Mouse (Mus musculus) erythroblast, adult 5-6 weeks (primary cell): Measurements from ENCODE around the gene Ninj1. TPM values are rescaled to one million over a fixed set of nuclear protein-coding genes. Genes with fewer than 3 reads are reported as not detected.

ENCODE experiments used
- ATAC-seq: replicated peaks from 2 replicates; pipeline ENCODE4 v1.8.0; 2016; ENCODE audit warnings: moderate number of reproducible peaks, mild to moderate bottlenecking, moderate TSS enrichment, inconsistent platforms; ENCODE audit not compliant: poor library complexity, low FRiP score, severe bottlenecking
- total RNA-seq, 2 experiments: library from RNA; stranded (forward) in 1 of 2; stranded (reverse) in 1 of 2; fragments of 150-400 nt in 1 of 2; fragments of 200-764, 138-1000 nt in 1 of 2; gene quantifications; 2 replicates each; pipeline versions ENCODE4 v1.2.3 to v1.2.4; 2015 to 2017; ENCODE audit warnings: low replicate concordance in 2 of 2

Ninj1 gene
- total RNA-seq, 2 experiments from 2014 or later: 13.3 to 18.3 TPM

GRCm38 (mm10) chr13:49216808-49217561 is 29.7 kb downstream of the Ninj1 start:
- ATAC-seq: no peak

- ATAC-seq: no peak
Observed at GRCm38 (mm10) chr13:49218651-49219050, 31.4 kb downstream of the Ninj1 start.

DNA sequence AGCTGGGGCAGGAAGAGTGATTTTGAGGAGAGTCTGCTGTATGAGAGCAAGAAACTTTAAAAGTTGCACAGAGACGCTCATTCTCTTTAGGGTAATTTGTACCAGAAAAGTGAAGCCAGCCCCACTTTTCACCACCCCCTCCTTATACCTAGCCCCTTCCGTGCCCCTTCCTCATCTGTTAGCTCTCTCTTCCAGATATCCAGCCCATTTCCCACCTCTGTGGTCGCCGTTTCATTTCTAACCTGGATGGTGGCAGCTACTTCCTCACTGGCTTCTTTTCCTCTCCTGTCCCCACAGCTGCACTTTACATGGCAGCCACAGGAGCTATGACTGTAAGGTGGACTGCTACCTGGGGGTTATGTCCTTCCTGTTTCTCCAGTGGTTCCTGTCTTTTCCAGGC is 32.1 kb downstream of the Ninj1 start:
- no peak for ATAC-seq

- ATAC-seq: no peak
Observed at GRCm38 (mm10) chr13:49220912-49221311, 33.6 kb downstream of the Ninj1 start.

DNA sequence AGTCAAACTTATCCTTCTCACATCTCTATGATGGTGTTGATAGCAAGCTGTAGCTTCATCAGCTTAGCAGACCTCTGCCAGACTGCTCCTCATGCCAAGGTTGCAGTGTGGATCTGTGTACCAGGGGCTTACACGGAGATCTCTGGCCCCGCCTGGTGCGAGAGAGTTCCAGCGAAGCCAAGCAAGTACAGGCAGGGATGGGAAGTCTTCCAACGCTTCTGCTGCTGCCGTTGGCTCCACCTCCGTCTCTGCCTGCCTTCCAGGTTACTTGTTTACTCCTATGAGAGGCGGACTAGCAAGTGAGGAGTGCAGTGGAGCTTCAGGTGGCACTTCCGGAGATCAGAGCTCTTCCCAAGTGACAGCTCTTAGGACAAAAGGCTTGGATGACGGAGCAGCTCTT is 37.0 kb downstream of the Ninj1 start:
- ATAC-seq: no peak

DNA sequence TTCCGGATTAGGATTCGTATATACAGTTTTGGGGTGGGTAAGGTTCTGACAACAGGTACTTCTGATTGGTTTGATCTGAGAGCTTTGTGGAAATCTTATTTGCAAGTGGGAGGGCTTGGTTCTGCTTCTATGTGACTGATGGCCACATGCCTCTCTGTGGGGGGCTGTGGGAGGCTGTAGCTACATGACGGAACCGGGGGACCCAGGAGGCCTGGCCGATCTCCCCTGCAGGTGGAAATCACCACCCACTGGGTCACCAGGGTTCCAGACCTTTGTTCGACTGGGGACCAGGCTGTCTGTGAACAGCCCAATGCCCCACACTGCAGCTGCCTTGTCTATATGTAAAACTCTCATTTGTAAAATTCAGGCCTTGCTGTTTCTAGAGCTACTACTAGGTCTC is 37.4 kb downstream of the Ninj1 start:
- ATAC-seq: no peak

GRCm38 (mm10) chr13:49225159-49225558 is 37.9 kb downstream of the Ninj1 start:
- no peak for ATAC-seq

GRCm38 (mm10) chr13:49225633-49226032 is 38.3 kb downstream of the Ninj1 start:
- no peak for ATAC-seq

DNA sequence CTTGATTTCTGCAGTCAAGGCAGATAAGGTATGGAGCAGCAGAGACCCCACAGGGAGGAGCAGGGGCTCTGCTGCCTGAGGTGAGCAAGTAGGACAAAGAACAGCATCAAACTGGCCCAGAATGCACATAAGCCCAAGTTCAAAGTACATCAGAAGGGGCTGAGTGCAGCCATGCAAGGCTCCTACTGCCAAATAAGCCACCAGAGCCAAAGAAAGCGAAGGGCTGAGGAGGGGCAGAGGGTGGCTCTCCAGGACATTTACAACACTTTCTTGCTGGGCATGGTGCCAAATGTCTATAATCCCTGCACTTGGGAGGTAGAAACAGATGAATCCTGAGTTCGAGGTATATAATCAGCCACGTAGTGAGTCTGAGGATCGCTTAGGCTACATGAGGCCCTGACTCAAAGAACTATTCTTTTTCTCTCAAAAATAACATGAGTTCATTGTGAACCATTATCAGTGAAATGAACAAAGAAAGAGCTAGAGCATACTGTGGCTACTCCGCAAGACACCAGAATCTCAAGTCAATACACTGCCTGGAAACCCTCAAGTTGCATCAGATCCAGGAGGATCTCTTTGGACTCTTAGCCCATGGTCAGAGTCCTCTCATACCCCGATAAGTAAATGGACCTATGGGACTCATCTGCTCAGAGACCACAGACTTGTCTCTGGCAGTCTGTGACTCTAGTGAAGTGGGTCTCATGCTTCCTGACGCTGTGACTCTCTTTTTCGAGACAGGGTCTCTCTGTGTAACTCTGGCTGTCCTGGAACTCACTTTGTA is 46.7 kb downstream of the Ninj1 start:
- ATAC-seq: no peak

DNA sequence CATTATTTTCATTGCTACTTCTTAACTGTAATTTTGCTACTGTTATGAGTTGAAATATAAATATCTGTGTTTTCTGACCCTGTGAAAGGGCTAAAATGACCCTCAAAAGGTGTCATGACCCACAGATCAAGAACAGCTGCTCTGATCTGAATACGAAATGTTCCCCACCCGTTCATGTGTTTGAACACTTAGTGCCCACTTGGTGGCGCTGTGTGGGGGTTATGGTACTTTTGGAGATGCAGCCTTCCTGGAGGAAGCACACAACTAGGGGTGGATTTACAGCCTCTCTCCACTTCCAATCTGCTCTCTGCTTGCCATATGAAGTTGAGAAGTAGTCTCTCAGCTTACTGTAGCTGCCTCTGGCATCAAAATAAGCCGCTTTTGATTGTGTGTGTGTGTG is 47.4 kb downstream of the Ninj1 start:
- no peak for ATAC-seq

DNA sequence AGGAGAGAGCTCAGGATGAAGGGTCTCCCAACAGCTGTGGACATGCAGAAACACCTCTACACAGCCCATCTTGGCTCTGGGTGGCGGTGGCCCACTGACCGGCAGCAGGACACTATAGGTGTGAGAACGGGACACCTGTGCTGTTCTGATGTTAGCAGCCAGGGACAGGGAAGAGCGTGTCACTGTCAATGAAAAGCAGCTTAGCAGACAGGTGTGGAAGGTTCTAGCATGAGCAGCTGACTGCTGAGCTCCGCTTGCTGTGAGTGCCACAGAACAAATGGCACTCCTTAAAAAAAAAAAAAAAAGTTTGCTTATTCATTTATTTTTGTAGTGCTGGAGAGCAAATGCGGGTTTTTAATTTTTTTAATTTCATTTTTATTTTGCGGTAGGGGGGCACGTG is 50.3 kb downstream of the Ninj1 start:
- no peak for ATAC-seq

DNA sequence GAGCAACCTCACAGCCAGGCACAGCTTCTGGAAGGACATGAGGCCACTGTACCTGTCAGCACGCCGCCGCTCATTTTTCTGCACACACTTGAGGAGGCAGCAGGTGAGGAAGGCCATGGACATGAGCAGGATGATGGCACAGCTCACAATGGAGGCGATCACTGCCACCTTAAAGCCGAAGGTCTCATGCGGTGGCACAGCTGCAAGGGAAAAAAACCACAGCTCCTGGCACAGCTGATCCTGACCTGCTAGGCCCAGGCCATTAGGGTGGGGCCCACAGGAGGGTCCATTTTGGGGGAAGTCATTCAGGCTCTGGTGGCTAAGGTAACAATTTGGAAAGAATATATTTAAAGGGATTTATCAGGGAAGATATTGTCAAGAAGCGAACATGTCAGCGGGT is 51.5 kb downstream of the Ninj1 start:
- no peak for ATAC-seq

DNA sequence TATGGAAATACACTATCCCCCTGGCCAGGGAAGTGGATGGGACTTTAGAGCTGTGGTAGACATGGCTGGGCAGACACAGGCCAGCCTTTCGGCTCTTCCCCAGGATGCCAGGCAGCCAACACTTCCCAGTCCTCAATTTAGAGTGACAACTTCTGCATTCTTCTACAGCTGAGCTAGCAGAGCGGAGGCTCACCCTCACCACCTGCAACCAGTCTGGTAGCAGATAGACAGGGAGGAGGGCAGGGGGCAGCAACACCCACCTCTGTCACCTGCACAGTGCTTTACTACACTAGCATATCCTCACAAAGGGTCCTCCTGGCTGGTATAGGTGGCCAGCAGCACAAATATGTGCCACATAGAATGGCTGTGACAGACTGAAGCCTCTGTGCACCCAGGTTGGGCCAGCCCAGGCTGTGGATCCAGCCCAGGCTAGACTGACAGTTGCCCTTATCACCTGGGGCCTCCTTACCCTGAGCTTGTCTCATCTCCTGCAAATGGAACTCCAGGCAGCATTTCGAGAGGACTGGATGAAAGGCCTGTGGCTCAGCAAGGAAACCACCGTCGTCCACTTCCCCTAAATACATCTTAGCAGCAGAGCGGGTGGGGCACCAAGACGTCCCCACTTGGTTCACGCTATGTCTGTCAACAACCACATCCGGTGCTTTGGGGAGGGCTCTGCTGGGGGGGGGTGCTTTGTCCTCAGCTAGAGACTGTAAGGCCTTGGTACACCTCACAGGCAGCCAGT is 55.2 kb downstream of the Ninj1 start:
- ATAC-seq: no peak

- ATAC-seq: no peak
Observed at GRCm38 (mm10) chr13:49243492-49243891, 56.2 kb downstream of the Ninj1 start.

DNA sequence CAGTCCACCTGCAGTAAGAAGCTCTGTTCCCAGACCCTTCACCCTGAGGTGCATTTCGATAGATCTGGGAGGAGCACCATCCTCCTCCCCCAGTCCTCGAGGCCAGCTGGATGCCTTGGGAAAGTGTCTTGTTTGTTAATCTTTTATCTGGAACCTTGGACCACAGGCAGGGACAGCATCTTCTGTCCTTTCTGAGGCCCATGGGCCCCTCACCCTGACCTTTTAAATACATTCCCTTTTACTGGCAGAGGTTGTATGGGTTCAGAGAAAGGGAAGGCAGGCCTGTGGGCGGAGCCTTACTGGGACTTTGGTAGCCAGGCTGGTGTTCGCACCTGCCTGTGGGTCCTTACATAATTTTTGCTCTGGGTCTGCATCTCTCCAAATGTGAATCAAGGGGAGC is 58.0 kb downstream of the Ninj1 start:
- no peak for ATAC-seq

Other genes starting within 250 kb of the Ninj1 start
- gene Fam120a, start 219.5 kb upstream of the Ninj1 start, total RNA-seq (2015; ENCODE audit: low replicate concordance): 66.7 and 81.5 TPM in 2 replicates
- 38.6 and 47.6 TPM in 2 replicates for gene Fam120a, start 219.5 kb upstream of the Ninj1 start, total RNA-seq (2017; ENCODE audit: low replicate concordance)
- gene Wnk2, start 39.5 kb upstream of the Ninj1 start, total RNA-seq (2015; ENCODE audit: low replicate concordance): not detected in 2 replicates
- not detected in 2 replicates for gene Wnk2, start 39.5 kb upstream of the Ninj1 start, total RNA-seq (2017; ENCODE audit: low replicate concordance)
- 13.1 and 22.8 TPM in 2 replicates for gene Card19, start 28.6 kb downstream of the Ninj1 start, total RNA-seq (2015; ENCODE audit: low replicate concordance)
- 8.2 and 8.9 TPM in 2 replicates for gene Card19, start 28.6 kb downstream of the Ninj1 start, total RNA-seq (2017; ENCODE audit: low replicate concordance)
- gene Susd3, start 61.2 kb downstream of the Ninj1 start, total RNA-seq (2015; ENCODE audit: low replicate concordance): 1.5 and 2.5 TPM in 2 replicates
- gene Susd3, start 61.2 kb downstream of the Ninj1 start, total RNA-seq (2017; ENCODE audit: low replicate concordance): 1.1 and 5.2 TPM in 2 replicates
- 3.1 and 3.3 TPM in 2 replicates for gene Fgd3, start 132.8 kb downstream of the Ninj1 start, total RNA-seq (2015; ENCODE audit: low replicate concordance)
- 5.9 and 6.7 TPM in 2 replicates for gene Fgd3, start 132.8 kb downstream of the Ninj1 start, total RNA-seq (2017; ENCODE audit: low replicate concordance)
- 4.4 and 6.3 TPM in 2 replicates for gene Bicd2, start 154.1 kb downstream of the Ninj1 start, total RNA-seq (2015; ENCODE audit: low replicate concordance)
- 9.1 and 15.9 TPM in 2 replicates for gene Bicd2, start 154.1 kb downstream of the Ninj1 start, total RNA-seq (2017; ENCODE audit: low replicate concordance)
- 1.5 and 1.9 TPM in 2 replicates for gene Ippk, start 233.8 kb downstream of the Ninj1 start, total RNA-seq (2015; ENCODE audit: low replicate concordance)
- gene Ippk, start 233.8 kb downstream of the Ninj1 start, total RNA-seq (2017; ENCODE audit: low replicate concordance): 1.5 and 5.7 TPM in 2 replicates